Mouse (Mus musculus): Measurements from ENCODE around the gene Clca3a1. TPM values are rescaled to one million over a fixed set of nuclear protein-coding genes. Genes with fewer than 3 reads are reported as not detected.
A peak's percentile ranks its signal among the peaks of the same experiment; 100 is the strongest.

The Clca3a1 gene
- total and polyA plus RNA-seq, 3 experiments = 0.27 TPM; not detected in 2

DNA sequence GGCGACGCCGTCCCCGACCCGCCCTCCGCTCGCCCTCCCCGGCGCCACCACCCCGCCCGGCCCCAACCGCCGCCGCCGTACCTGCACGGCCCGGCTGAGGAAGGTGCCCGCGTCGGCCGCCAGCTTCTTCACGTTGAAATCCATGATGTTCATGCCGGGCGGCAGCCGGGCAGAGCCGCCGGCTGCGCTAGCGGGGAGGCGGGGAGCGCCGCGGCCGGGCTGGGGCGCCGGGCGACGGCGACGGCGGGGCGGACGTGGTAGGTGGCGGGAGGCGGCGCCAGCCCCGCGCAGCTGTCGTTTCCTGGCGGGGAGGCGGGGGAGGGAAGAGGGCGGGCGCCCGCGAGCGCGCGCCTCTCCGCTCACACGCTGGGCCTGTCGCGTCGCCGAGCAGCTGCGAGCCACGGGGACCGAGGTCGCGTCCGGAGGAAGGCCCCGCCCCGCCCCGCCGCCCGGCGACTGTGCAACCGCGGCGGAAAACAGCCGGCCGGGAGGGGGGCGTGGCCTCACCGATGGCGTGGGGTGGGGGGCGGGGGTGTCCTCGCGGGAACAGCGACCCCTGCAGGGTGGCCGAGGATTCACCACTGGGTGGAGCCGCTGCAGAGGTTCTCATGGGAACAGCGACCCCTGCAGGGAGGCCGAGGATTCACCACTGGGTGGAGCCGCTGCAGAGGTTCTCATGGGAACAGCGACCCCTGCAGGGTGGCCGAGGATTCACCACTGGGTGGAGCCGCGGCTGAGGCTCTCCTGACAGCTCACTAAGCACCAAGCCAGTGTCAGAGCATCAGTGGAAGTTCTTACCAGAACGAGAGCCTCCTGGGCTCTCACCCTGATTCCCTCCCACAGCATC is 40.7 kb downstream of the Clca3a1 start, which contains the start of gene Sh3glb1:
TSS of gene Sh3glb1 (minus strand) at position 435 of the 847 bp plus-strand sequence.
- peaks cover 33% of the 10 kb centered on the region for H3K79me2 ChIP-seq (replicated peaks; ENCODE audit: control insufficient read depth, extremely low read depth, insufficient read depth, poor library complexity, severe bottlenecking)
- TF ChIP-seq ZMIZ1 (IDR thresholded peaks at IDR 0.05; ENCODE audit: low read depth, low read length) (peak; percentile 29; the same call in 1 of the 2 replicates), KAT2A (IDR thresholded peaks at IDR 0.05; ENCODE audit: insufficient replicate concordance, low read length) (0 out of 2 replicates have a peak, but pooled peaks have one; percentile 52), POLR2AphosphoS2 (IDR thresholded peaks at IDR 0.05; ENCODE audit: low read depth, low read length) (no peak), CTCF (conservative IDR thresholded peaks at IDR 0.05 in 1 of 2, IDR thresholded peaks at IDR 0.05 in 1 of 2; ENCODE audit: low read depth in 2 of 2, low read length in 2 of 2) (peak; percentile 98), JUN (IDR thresholded peaks at IDR 0.05; ENCODE audit: insufficient read depth, low read depth, low read length) (no peak), SIN3A (IDR thresholded peaks at IDR 0.05; ENCODE audit: low read length) (peak; percentile 90; the same call in 1 of the 2 replicates), JUND (conservative IDR thresholded peaks at IDR 0.05; ENCODE audit: low read depth, low read length) (no peak), IRF4 (IDR thresholded peaks at IDR 0.05; ENCODE audit: low read depth, low read length) (peak; percentile 83), ZC3H11A (IDR thresholded peaks at IDR 0.05; ENCODE audit: low read depth, low read length) (peak; percentile 48; the same call in 1 of the 2 replicates), POLR2A (IDR thresholded peaks at IDR 0.05; ENCODE audit: low read depth, low read length) (peak; percentile 55), ETS1 (conservative IDR thresholded peaks at IDR 0.05; ENCODE audit: low read depth, low read length) (0 out of 2 replicates have a peak, but pooled peaks have one; percentile 16), CHD1 (IDR thresholded peaks at IDR 0.05; ENCODE audit: low read depth, low read length) (no peak), MYC (IDR thresholded peaks at IDR 0.05; ENCODE audit: low read depth, low read length) (peak; percentile 35; the same call in 1 of the 2 replicates), MAZ (IDR thresholded peaks at IDR 0.05; ENCODE audit: low read depth, low read length) (peak; percentile 87), BHLHE40 (IDR thresholded peaks at IDR 0.05; ENCODE audit: low read depth, low read length) (no peak; the same call in 1 of the 2 replicates), RAD21 (IDR thresholded peaks at IDR 0.05; ENCODE audit: low read depth, low read length) (peak; percentile 83), MAX (IDR thresholded peaks at IDR 0.05; ENCODE audit: low read length) (peak; percentile 52; the same call in 1 of the 2 replicates), TBP (conservative IDR thresholded peaks at IDR 0.05; ENCODE audit: low read depth, low read length) (0 out of 2 replicates have a peak, but pooled peaks have one; percentile 54), NELFE (IDR thresholded peaks at IDR 0.05; ENCODE audit: low read depth, low read length) (peak; percentile 86), NRF1 (IDR thresholded peaks at IDR 0.05; ENCODE audit: low read depth, low read length) (no peak), TCF12 (IDR thresholded peaks at IDR 0.05; ENCODE audit: low read depth, low read length) (peak; percentile 87), USF1 (IDR thresholded peaks at IDR 0.05; ENCODE audit: low read depth, low read length) (no peak), CHD2 (IDR thresholded peaks at IDR 0.05; ENCODE audit: low read length) (peak; percentile 84), ELF1 (IDR thresholded peaks at IDR 0.05; ENCODE audit: low read depth, low read length) (peak; percentile 49; the same call in 1 of the 2 replicates), HCFC1 (IDR thresholded peaks at IDR 0.05; ENCODE audit: low read depth, low read length) (peak; percentile 66), SMC3 (IDR thresholded peaks at IDR 0.05; ENCODE audit: low read depth, low read length) (peak; percentile 89), ZKSCAN1 (IDR thresholded peaks at IDR 0.05; ENCODE audit: borderline replicate concordance, low read depth, low read length) (no peak), EP300 (IDR thresholded peaks at IDR 0.05; ENCODE audit: low read length) (no peak), E2F4 (IDR thresholded peaks at IDR 0.05; ENCODE audit: insufficient replicate concordance, low read depth, low read length) (no peak), MXI1 (IDR thresholded peaks at IDR 0.05; ENCODE audit: low read depth, low read length) (peak; percentile 69; the same call in 1 of the 2 replicates), UBTF (IDR thresholded peaks at IDR 0.05; ENCODE audit: low read depth, low read length) (peak; percentile 76), GABPA (IDR thresholded peaks at IDR 0.05; ENCODE audit: insufficient replicate concordance, low read depth, low read length) (no peak), ZNF384 (IDR thresholded peaks at IDR 0.05; ENCODE audit: low read depth, low read length) (no peak), MEF2A (IDR thresholded peaks at IDR 0.05; ENCODE audit: borderline replicate concordance, low read depth, low read length) (peak; percentile 77), PAX5 (IDR thresholded peaks at IDR 0.05; ENCODE audit: low read length) (no peak)
- no peaks in the 10 kb centered on the region for H3K9me3 ChIP-seq (replicated peaks; ENCODE audit: low read length)
- peak; percentile 94 for DNase-seq (ENCODE audit: extremely low read depth)
- in situ Hi-C loops (cut with MboI; ENCODE audit: low pct_ligation_motif_present, low pct_unique_long_range_greater_than_20kb, low sequenced_read_pairs) (loop anchor here (10.0 kb wide), 1 partner anchor 255 kb away; no protein-coding TSS in a partner anchor), dilution Hi-C loops (cut with MboI; ENCODE audit: extremely low pct_ligation_motif_present, extremely low pct_unique_long_range_greater_than_20kb, low sequenced_read_pairs) (no loop called here)
- H3K9ac ChIP-seq (ENCODE audit: insufficient read depth, low read depth) = peak within 1 kb of the TSS; percentile 79
- no peaks in the 10 kb centered on the region for H3K27me3 ChIP-seq (replicated peaks)
- peaks cover 0 to 14% of the 10 kb centered on the region in 2 experiments for H3K36me3 ChIP-seq (replicated peaks in 1 of 2; ENCODE audit: control insufficient read depth in 1 of 2, insufficient read depth in 1 of 2, low read length in 1 of 2)
- peaks cover 14 to 47% of the 10 kb centered on the region in 2 experiments for H3K4me1 ChIP-seq (ENCODE audit: control insufficient read depth in 1 of 2, insufficient read depth in 2 of 2)
- H3K4me2 ChIP-seq (ENCODE audit: insufficient read depth, low read depth, poor library complexity, severe bottlenecking) = peak within 1 kb of the TSS; percentile 99
- H3K27ac ChIP-seq (ENCODE audit: insufficient read depth, low read depth) = peak within 1 kb of the TSS; percentile 85
- peak within 1 kb of the TSS; percentile 65 to 97 (median 77) for H3K4me3 ChIP-seq (replicated peaks in 1 of 3; ENCODE audit: low read depth in 2 of 3, low read length in 2 of 3, poor library complexity in 1 of 3)

Data from CH12.LX (cell line).